Mouse (Mus musculus) forelimb bud, embryonic 11.5 days (tissue): ENCODE results near the gene Ube2cbp.

Experiments
- DNase-seq: peaks from one replicate; pipeline ENCODE4 v3.0.0-alpha.2; 2012; ENCODE audit warnings: low read depth, low spot score

Ube2cbp gene

DNA sequence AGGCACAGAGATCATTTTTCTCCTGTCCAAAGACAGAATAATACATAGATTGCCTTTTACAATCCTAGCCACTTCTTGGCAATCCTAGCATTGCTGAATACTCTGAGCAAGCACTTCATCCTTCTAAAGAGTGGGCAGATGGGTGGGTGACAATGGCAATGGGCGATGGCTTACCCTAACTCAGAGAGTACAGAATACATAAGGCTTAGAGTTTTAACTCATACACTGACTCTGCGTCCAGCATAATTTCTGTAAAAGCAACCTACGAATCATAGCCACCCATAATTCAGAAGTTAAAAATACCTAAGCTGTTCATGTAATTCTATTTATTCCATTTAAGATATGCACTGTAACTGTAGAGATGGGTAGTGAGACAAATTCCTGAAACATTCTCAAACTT is 29.2 kb downstream of the Ube2cbp start:
- DNase-seq: no peak

- DNase-seq: no peak
Observed at GRCm38 (mm10) chr9:86423331-86423730, 41.4 kb downstream of the Ube2cbp start.

DNA sequence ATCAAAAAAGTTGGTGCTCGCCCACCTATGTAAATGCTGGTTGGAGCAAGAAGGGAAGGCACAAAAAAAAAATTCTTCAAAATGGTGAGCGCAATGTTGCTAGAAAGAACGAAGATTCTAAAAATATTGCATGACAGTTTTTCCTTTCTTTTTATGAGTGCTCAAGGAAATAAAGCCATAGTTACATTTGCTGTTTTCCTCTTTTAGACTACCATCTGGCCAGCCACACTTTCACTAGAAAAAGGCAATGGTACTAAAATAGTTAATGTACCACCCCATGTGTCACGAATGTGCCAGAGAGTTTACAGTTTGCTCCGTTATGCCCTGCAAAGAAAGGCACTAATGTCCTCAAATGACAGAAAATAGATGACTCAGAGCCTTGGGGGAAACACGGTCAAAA is 45.4 kb downstream of the Ube2cbp start:
- no peak for DNase-seq

GRCm38 (mm10) chr9:86417971-86418370 is 46.8 kb downstream of the Ube2cbp start:
- DNase-seq: no peak

- DNase-seq: no peak
Observed at GRCm38 (mm10) chr9:86395785-86396184, 69.0 kb downstream of the Ube2cbp start.

- DNase-seq: no peak
Observed at GRCm38 (mm10) chr9:86395012-86395411, 69.7 kb downstream of the Ube2cbp start.

DNA sequence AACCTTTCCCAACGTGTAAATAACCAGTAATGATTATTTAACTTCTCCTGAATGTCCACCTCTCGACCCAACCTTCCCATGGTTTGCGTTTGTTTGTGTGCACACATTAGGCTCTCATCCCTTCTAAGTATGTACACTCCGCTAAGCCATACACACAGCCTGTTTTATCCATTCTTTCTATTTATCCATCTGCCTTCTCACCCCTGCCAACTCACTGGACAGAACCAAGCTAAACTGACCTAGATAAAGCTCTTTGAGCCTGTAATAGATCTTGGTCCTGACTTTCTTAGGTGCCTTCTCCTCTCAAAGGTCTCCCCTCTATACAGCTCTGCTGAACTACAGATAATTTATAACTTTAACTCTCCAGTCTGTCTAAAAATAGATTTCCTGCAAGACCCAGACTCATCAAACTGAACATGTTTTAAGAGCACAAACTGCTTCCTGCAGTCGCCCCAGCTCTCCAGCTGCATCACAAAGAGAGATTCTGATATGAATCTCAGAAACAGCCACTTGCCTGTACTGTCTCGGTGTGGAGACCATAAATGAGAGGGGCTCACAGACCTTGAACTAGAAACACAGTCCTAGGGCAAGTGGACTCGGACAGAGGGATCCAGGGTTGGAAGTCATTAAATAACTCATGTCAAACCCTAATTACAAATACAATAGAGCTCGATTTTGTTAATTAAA is 71.0 kb downstream of the Ube2cbp start:
- DNase-seq: no peak

- DNase-seq: no peak
Observed at GRCm38 (mm10) chr9:86391467-86391866, 73.3 kb downstream of the Ube2cbp start.

DNA sequence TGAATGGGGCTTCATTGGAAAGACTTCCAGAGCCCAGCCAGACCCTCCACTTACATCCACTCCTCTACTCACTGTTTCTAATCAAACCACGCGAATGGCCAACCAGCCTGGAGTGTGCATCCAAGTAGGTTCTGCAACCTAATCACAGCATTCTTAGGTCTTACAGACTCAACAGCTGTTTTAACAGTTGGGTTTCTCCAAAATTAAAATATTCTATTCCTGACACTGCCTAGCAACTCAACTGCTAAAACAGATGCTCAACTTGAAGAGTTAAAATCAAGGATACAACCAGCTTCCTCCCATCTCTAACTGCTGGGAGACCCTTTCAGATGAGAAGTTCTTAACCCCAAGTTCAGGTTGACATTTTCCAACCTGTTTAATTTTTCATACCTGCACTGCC is 74.0 kb downstream of the Ube2cbp start:
- DNase-seq: no peak

DNA sequence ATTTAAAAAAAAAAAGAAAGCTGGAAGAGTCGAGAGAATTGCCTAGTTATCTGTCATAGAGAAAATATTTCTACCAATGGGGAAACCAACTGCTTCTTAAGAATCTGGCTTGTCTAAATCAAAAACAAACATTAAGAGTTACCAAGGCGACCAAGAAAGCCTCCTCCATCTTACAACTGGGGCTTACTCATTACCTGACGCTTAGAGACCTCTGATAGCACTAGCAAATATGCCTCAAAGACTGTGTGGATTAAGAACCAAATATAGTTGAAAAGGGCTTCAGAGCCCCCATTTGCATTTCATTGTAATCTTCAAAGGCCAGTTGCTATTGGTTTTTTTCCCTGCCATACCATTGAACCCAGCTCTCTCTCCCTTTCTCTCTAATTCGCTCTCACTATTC is 76.2 kb downstream of the Ube2cbp start:
- DNase-seq: no peak

DNA sequence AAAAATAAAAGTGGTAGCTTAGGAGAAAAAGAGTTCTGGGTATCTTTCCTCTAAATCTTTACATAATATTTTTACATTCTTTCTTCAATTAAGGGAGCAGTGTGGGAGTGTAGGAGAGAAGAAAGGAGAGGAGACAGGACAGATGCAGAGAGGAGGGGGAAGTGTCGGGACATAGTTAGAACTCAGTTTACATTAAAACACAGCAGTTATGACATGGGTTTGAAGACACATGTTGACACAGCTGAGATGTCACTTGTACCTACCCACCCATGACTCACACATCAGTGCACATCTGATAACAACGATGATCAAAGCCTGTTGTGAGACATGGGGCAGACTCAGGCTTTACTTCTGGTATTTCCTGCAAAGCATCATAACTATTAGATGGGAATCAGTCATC is 87.8 kb downstream of the Ube2cbp start:
- no peak for DNase-seq

DNA sequence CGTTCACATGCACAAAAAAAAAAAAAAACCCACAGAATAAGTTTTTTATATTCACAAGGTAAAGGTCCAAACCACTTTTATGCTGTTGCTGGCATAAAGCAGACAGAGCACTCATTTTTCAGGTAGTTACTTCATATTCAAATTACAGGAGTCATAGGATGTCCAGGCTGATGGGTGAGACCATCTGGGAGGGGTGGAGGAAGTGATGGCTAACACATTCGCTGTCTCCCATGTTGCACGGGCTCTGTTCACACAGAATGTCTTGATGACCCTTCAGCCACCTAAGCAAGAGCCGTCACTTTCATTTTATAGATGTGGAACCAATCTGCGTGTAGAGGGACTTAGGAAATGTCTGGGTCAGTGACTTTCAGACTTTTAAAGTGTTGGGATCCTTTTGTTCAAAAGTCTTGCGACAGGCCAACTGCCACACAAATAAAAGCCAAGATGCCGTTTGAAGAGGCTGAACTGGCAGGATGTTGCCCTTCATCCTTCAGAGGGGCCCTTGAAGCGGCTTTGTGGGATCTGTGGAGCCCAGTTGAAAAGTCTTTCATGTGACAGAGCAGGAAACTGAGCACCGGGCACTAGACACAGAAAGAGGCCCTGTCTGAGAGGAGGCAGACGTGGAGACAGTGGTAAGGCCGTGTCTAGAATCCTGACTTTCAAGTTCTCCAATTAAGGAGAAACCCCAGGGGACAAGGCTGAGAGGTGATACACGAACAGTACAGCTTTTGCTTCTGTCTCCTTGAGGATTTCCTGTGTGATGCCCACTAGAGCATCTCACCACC is 91.8 kb downstream of the Ube2cbp start:
- no peak for DNase-seq

- no peak for DNase-seq
Observed at GRCm38 (mm10) chr9:86369208-86369607, 95.5 kb downstream of the Ube2cbp start.

DNA sequence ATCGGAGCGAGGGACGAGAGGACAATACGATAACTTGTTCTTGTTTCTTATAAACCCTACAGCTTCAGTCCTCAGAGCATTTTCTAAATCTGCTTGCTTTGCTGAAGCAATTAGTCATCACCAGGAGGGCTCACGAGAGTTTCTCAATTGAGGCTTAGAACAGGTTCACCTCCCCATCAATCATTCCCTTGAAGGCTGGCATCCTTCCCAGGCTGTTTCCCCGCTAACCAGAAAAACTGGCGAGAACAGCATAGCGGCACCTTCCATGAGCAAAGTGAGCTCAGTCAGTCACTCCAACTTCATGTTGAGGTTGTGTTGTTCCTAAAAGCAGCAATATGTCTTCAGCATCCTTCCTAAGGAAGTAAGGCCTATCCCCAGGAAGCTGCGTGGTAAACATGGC is 104.2 kb downstream of the Ube2cbp start:
- no peak for DNase-seq

DNA sequence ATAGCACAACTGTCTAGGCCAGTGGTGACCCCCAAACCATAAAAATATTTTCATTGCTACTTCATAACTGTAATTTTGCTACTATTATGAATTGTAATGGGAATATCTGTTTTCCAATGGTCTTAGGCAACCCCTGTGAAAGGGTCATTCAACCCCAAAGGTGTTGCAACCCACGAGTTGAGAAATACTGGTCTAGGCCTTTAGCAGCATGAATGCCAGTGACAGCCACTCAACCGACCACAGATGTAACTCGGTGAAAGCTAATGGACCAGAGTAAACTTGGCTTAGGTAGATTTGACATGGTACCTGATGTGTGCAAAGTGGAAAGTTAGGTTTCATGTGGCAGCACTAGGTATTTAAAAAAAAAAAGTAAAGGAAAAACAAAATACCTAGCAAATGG is 108.9 kb downstream of the Ube2cbp start:
- no peak for DNase-seq

DNA sequence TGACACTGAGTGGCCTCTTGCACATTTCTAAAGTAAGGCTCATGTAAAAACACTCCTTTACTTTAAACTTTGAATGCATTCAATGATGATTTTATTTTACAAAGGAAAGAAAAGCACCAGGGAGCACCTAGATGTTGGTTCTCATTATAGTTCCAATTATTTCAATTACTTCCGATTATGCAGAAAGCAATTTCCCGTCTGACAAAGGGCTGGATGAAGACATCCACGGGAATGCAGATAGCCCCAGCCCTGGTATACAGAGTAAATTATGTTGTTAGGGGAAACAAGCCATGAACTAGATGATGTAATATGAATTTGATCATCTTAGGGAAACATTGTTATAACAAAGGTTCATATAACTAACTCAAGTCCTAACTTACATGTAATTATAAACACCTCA is 113.3 kb downstream of the Ube2cbp start:
- DNase-seq: no peak

GRCm38 (mm10) chr9:86336792-86337191 is 128.0 kb downstream of the Ube2cbp start:
- no peak for DNase-seq

DNA sequence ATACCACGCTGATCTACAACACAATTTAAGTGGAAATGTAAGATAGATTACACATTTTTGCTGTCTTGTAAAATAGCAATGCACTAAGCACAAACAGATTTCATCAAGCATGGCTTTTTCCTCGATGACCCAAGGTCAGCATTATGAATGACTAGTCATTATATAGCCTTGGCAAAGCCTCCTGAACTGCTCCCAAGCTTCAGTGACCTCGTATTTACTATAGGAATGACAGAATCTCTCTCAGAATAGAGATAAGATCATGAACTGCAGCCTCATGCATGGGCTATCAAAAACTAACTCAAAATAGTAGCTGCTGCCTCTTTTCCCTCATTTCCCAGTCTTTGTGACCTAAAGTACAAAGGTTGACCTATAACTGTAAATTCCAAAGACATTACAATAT is 128.4 kb downstream of the Ube2cbp start:
- DNase-seq: no peak

DNA sequence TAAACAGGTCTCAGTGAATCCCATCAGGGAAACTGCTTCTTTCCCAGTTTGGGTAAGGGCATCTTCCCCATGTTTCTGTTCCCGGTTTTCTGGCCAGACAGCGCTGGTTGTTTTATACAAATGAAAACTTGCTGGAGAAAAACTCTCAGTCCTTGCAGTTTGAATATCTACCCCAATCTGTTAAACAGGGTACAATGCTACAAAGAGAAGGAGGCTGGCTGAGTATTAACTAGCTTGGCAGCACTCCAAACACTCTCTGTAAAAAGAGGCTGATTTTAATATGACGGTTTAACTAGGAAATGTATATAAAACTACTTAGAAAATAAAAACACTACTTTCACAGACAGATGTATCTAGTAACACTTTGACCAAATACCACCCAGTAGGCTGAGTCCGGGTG is 129.2 kb downstream of the Ube2cbp start:
- DNase-seq: no peak

- DNase-seq: no peak
Observed at GRCm38 (mm10) chr9:86334357-86334756, 130.4 kb downstream of the Ube2cbp start.

DNA sequence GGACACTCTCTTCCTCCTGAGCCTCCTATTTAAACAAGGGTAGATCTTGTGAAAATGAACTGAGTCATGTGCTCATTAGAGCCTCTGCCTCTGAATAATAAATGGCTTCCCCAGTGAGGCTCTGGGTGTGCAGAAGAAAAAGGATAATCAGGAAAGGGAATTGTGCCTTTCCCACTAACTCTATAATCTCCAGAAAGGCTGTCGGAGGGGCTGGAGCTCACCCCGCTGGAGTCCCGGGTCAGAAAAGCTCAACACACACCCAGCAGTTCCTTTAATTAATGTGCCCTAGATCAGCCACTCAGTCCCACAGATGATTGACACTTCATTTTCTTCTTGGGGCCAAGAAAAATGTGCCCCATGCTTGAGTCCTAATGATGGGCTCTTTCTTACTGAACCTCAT is 134.2 kb downstream of the Ube2cbp start:
- no peak for DNase-seq

DNA sequence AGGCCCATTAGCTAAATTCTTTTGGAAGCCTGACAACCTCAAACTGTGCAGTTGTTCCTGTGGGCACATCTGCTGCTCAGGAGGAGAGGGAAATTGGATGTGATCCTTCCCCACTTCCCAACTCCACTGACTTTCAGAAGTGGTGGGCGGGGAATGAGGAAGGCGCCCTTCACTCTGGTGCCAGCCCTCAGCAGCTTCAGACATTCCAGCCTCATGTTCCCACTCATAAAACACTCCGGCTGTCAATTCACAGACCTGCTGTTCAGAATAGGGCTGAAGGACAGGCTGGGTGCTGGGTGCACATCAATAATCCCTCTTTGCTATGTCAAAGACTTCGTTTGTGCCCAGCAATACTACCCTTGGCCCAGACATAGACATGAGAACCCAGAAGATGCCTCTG is 136.5 kb downstream of the Ube2cbp start:
- DNase-seq: no peak

GRCm38 (mm10) chr9:86327341-86327740 is 137.4 kb downstream of the Ube2cbp start:
- DNase-seq: no peak
